Mouse (Mus musculus) urinary bladder, postnatal 25 days (tissue): ENCODE data around the gene Vmn1r160.
"Not testable (repeated sequence)": the region's sequence is repeated elsewhere in the genome, so short reads cannot be mapped to it uniquely, and the experiment has no call there.

Experiments used
- DNase-seq: peaks from one replicate; pipeline ENCODE4 v3.0.0; 2022; ENCODE audit warnings: low spot score

The Vmn1r160 gene

GRCm38 (mm10) chr7:22870924-22871323 is at the start of gene Vmn1r160:
Gene Vmn1r160, plus strand, starts transcription at chr7:22871224.
- not testable (repeated sequence) for DNase-seq

GRCm38 (mm10) chr7:22843505-22843904 is 27.5 kb upstream of the Vmn1r160 start, which contains the start of gene Vmn1r159:
Gene Vmn1r159, minus strand, starts transcription at chr7:22843605.
- not testable (repeated sequence) for DNase-seq
